Mouse (Mus musculus) brain, adult 2 months (tissue): ENCODE results near the gene Zcchc17.

ENCODE experiments used
- DNase-seq: peaks from one replicate; pipeline ENCODE4 v3.0.0; 2011; ENCODE audit warnings: low read depth, low spot score

Zcchc17 gene

DNA sequence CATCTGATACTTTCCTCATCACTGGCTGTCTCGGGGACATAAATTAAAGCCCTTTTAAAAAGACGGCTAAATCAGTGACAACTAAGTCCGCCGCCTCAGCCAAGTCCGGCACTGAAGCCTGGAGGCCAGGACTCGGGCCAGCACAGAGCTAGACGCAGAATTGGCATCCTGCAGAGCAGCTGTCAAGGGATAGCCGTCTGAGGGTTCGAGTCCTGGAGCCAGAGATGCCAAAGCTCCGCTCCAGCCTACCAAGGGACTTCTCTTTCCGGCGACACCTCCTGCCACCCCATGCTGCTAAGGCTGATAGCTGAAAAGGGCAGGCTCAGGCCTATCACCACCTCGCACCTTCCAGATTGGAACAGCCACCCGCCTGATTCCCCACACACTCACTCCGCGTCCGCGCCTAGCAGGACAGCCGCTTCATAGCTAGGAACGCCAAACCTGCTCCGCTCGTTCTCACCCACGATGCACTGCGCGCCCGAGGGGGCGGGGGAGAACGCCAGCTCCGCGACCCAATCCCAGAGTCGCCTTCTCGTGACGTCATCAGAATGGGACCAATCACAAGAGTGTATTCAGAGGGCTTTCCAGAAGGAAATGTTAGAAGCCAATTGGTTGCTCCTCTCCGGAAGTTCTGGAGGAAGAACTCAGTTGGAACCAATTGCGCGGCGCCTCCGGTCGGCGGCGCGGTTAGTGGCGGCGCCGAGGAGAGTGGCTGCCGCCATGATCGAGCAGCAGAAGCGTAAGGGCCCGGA lies at the start of gene Zcchc17, which contains the start of gene Snrnp40:
Zcchc17 (minus strand) TSS at position 458 of the 752 bp plus-strand sequence.
Snrnp40 (plus strand) TSS at position 647 of the 752 bp plus-strand sequence.
- DNase-seq: peak; percentile 100

DNA sequence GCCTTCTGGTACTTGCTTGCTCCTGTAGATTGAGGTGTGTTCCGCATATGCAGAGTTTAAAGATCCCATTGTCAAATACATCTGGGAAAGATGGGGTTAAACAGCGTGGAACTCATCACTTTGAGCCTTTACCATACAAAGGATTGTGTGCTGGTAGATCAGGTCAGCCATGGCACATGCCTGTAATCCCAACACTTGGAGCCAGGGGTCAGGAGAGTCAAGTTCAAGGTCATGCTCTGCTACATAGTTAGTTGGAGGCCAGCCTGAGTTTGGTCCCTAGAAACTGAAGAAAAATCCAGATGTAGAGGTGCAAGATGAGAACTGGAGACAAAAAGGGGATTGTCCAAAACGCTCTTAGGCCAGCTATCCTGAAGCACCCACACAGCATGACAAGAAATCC lies 31.5 kb upstream of the Zcchc17 start:
- DNase-seq: peak; percentile 17

DNA sequence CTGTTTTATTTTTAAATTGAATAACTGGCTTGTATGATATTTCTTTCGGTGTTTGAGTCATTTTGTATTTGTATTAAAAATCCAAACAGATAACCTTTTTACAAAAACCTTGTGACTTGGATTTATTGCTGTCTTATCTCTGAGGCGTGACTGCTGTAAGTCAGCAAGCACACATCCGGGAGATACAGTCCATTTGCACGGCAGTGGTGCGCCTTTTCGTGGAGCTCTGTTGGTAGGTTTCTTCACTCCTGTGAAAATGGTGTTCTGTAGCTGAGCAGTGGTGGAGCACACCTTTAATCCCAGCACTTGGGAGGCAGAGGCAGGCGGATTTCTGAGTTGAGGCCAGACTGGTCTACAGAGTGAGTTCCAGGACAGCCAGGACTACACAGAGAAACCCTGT lies 30.2 kb upstream of the Zcchc17 start:
- no peak for DNase-seq

DNA sequence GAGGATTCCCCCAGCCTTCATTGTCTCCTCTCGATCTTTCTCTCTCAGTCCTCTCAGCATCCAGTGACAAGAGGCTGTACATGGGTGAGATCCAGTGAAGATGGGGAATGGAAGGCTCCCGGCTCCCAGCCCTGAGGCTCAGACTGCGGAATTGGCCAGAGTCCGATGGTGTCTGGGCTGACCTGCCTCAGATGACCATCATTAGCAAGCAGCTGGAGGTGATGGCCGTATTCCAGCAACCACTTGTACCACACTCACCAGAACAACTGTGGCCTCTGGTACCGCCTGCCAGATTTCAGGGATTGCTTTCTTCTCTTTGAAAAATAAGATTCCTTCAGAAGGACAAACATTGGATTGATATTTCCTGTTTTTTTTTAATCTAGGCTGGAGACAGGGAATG lies 29.8 kb upstream of the Zcchc17 start:
- DNase-seq: peak; percentile 85

DNA sequence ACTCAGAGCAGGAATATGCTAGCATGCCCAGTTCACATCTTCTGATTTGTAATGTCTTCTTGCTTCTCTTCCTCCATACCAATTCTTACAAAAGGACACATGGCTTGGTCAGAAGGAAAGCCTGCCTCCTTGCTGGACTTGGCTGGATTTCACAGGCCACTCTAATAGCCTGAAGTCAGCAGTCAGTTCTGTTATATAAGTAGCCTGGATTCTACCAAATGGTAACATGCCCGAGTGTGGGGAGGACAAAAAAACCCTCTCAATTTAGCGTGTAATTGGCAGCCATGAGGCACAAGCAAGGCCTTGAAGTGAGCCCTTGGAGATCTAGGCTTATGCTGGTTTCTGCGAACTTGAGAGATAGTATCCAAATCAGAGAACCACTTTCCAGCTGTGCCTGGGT lies 27.5 kb upstream of the Zcchc17 start:
- DNase-seq: peak; percentile 85

DNA sequence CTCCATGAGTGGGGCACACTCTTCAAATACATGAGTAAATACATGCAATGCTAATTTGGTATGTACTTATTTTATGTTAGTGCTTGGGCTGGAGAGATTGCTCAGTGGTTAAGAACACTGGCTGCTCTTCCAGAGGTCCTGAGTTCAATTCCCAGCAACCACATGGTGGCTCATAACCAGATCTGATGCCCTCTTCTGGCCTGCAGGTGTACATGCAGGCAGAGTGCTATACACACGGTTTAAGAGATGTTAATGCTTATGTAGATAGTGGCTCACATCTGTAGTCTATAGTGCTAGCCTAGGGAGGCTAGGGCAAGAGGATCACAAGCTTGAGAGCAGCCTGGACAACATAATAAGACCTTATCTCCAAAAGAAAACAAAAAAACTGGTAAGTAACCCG lies 20.7 kb upstream of the Zcchc17 start:
- DNase-seq: no peak

DNA sequence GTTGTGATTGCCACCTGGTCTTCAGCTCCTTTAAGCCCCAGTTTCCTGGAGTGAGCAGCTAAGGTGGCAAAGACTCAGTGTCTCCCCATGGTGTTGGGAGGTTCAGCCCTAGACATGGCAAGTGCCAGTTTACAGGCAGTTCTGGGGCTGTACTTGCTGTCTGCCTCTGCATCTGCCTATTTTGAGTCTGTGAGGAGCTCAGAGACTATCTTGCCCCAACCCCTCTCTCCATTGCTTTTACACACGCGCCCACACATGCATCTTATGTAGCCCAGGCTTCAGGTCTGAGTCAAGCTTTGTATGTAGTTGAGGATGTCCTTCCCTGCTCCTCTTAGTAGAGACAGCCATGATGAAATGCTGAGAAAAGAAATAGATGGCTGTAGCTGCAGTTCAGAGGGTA lies 19.4 kb upstream of the Zcchc17 start:
- peak; percentile 21 for DNase-seq

DNA sequence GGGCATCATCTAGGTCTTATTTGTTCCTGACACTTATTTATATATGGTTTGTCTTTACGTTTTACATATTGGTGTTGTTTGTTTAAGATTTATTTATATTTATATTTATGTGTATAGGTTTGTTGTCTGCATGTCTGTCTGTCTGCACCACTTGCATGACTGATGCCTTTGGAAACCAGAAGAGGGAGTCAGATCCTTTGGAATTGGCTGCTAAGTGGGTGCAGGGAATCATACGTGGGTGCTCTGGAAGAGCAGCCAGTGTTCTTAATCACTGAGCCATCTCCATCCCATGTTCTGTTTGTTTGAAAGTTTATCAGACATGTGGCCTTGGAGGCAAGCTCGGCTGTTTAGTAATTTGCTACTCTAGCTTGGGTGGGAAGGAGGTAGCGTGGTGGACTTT lies 17.8 kb upstream of the Zcchc17 start:
- DNase-seq: peak; percentile 74

DNA sequence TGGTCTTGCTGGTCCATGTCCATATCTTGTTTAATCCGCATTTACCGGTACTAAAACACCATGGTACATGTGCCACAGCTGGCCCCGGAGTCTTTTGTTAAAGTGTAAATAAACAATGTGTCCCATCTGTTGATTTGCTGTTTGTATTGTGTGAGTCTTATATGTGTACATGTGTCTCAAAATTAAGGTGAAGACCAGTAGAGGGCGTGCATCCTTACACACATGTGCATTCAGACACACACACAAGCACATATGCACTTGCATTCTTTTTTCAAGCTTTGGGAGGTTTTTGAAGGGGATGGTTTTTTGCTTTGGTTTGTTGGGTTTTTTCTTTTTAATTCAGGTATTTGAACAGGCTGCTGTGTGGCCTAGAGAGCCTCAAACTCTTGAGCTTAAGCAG lies 16.9 kb upstream of the Zcchc17 start:
- DNase-seq: peak; percentile 40

DNA sequence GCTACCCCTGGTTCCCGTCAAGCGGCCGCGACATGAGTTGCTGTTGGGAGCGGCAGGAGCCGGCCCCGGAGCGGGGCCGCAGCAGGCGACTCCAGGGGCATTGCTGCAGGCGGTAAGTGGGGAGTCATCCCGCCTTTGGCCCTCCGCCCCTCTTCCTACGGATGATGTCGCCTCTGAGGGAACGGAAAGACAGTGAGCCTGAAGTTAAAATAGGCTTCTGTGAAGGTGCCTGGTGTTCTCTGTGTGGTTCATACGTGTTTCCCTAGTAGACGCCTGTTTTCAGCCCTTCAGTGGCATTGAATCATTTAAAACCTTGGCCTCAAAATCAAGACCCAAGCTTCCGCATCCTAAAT lies 471 bp upstream of the Zcchc17 start:
- no peak for DNase-seq

DNA sequence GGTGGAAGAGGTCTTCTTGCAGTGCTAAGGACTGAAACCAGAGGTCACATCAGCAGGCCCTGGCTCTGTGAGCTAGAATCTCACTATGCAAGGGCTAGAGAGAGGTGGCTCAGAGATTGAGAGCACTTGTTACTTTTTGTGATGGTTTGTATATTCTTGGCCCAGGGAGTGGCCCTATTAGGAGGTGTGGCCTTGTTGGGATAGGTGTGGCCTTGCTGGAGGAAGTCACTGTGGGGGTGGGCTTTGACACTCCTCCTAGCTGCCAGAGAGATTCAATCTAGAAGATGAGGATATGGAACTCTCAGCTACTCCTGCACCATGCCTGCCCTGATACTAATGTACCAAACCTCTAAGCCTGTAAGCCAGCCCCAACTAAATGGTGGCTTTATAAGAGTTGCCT lies 1.8 kb downstream of the Zcchc17 start:
- DNase-seq: no peak

DNA sequence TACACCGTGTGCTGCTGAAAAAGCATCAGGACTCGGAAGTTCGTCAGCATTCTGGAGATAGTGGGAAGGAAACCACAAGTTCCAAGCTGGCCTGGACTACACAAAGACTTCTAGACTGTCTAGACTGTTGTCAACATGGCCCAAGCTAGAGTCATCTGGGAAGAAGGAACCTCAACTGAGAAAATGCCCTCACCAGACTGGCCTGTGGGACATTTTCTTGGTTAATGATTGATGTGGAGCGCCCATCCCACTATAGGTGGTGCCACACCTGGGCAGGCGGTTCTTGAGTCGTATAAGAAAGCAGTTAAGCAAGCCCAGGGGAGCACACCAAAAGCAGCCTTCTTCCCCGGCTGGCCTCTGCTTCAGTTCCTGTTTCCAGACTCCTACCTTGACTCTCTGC lies 7.2 kb downstream of the Zcchc17 start:
- no peak for DNase-seq

DNA sequence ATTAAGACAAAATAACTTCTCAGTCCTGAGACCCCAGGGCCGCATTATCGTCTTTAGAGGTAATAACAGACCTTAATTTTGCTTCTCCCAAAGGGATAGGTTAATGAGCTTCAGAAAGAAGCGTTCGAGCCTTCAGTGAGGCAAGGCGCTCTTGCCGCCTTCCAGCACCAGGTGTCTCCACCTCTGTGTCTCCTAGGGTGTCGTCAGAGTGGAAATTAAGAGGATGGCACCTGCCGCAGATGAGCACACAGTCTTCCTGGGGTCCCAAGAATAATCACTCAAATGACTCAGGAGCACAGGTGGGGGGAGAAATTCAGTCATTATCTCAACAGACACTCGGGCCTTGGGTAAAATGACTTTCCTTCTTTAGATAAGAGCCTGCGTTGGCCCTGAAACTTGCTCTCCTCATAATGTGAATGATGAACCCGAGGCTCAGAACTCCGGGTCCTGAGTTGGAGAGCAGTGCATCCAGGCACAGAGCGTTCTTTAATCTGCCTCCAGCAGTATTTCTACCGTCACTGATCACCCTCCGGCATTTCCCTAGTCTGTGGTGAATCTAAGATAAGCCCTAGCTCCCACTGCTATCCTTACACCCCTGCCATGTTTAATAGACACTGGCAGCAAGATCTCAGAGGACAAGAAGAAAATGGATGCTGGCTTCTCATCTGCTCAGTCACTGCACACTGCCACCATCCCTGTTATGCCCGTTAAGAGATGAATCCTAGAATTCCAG lies 8.9 kb downstream of the Zcchc17 start:
- DNase-seq: no peak

DNA sequence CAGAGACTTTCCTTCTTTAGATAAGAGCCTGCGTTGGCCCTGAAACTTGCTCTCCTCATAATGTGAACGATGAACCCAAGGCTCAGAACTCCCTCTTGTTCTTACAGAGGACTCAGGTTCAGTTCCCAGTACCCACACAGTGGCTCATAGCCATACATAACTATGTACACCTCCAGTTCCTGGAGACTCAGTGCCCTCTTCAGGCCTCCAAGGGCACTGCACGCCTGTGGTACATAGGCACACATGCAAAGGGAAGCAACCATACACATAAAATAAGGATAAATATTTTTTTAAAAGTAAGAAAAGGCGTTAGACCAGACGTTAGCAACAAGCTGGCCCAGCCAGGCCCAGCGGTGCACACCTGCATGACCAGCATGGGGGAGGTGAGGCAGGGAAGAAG lies 10.1 kb downstream of the Zcchc17 start:
- no peak for DNase-seq

DNA sequence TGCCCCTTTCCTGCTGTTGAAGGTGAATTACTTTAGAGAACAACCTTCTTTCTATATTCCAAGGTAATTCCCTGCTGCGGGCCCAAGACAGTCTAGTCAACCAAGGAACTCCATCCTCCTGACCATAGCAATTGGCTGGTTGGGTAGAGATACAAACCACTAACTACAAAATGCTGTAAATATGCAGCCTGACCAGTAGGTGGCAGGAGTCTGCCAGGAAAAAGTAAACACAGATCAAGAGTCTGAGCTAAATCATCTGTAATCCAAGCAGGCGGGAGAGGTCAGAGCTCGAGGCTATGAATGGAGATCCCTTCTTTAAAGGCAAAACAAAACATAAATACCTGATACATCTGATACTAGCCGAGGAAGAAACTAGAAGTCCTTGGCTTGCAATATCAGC lies 18.1 kb downstream of the Zcchc17 start:
- DNase-seq: peak; percentile 79

DNA sequence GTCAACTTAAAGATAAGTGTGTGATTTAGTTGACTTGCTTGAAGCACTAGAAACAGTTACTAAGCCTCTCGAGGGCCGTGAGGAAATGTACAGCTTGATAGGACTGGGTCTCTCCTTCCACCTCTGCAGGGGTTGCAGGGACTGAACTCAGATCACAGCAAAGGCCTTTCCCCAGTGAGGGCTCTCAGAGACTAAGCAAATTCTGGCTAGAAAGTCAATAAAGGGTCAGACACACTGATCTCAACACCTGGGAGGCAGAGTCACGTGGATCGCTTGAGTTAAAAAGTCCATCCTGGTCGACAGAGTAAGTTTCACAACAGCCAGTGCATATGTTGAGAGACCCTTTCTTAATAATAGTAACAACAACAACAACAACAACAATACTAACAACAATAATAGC lies 23.9 kb downstream of the Zcchc17 start:
- DNase-seq: no peak

DNA sequence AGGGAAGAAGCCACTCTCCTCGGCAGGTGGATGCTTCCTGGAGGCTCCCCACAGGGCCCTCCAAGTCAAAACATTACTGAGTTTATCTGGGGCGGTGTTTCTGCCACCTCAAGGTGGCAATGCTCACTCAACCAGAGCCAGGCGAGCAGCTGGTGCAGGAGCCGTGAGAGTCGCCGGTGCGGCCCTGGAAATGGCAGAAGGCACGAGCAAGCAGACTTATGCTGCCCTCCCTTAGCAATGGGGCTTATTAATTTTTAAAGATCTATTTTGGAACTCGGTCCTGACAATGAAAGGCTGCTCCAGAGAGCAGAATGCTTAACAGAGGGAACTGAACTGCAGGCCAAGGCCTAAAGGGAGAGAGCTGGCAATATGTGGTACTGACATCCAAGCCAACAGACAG lies 32.4 kb downstream of the Zcchc17 start:
- DNase-seq: peak; percentile 90

DNA sequence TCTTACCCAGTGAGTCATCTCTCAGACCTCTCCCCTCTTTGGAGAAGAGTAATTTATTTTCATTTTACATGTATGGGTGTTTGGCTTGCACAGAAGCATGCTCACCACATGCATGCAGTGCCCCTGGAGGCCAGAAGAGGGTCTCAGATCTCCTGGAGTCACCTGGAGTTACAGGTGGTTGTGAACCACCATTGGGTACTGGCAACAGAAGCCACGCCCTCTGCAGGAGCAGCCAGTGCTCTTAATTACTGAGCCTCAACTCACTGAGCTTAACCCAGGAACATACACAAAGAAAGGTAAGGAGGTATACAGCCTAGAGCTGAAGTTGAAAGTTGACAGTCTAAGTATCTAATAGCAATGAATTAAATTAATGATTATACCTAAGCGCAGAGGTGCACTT lies 34.3 kb downstream of the Zcchc17 start:
- DNase-seq: no peak

DNA sequence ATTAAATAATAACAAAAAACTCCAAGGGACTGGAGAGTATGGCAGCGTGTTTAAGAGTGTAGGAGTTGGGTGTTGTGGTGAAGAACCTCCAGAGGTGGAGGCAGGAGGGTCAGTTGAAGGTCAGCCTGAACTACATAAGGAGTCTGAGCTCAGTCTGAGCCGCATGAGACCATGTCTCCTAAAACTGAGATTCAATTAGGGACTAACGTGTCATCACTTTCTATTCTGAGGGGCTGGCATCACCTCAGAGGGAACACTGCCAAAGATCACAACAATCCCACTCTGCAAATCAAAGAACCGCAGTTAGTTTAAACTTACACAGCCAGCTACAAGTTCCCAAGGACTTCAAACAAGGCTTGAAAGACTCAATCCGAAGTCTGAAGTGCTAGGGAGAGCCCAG lies 36.1 kb downstream of the Zcchc17 start:
- no peak for DNase-seq

DNA sequence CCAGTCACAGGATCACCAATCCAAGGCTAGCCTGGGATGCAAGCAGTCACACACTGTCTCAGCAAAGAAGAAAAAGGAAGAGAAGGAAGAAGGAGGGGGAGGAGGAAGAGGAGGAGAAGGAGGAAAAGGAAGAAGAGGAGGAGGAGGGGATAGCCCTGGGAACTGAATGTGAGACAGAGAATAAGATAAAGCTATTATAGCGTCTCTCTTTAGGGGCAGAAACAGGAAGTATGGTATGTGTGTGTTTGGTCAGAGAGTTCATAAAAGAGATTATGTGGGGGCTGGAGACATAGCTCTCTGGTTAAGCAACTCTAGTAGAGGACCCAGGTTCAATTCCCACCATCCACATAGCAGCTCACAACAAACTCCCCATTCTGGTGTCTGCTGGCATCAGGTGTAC lies 36.6 kb downstream of the Zcchc17 start:
- DNase-seq: no peak

DNA sequence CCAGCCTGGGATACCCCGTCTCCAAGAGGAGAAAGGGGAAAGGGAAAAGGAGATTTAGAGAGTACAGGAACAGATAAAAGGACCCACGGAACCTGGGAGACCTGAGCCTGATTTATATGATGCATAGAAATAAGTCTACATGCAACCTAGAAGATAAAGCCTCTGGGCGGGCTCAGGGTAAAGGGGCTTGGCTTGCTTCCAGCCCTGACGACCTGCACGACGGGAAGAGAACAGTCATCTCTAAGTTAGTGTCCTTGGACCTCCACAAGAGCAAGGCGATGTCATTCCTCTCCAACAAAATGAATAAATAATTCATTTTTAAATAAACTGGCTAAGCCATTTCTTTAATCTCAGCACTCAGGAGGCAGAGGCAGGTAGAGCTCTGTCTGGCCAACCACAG lies 37.2 kb downstream of the Zcchc17 start:
- DNase-seq: no peak

DNA sequence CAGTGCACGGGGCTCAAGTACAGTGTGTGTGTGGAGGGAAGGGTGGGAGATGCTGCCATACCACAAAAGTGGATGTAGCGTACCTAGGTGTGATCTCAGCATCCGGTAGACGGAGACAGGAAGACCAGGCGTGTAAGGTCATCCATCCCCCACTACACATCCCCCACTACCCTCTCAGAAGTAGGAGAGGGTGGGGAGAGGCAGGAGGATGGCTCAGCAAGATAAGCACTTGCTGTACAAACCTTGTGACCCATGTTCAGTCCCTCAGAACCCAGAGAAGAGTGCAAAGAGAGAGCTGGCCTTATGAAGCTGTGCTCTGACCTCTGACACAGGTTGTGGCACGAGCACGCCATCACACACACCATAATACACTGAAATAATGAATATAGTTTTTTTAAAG lies 38.1 kb downstream of the Zcchc17 start:
- no peak for DNase-seq

DNA sequence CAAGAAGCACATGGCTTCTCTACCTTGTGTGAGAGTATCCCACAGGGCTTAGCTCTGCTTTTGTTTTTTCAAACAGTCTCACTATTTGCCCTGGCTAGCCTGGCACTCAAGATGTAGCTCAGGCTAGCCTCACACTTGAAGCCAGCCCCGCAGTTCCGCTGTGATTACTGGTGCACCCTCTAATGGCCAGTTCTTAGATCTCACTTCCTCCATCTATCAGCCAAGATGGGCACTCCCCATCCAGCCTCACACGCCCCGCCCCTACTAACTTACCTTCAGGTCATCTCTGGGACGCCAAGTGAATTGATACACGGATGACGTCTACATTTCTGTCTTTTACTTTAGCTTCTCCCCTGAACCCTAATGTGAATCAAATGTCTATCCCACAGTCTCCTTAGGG lies 40.2 kb downstream of the Zcchc17 start:
- no peak for DNase-seq
